Mouse (Mus musculus) MEL (cell line): ENCODE data around the gene Atxn10. TPM values are rescaled to one million over a fixed set of nuclear protein-coding genes. Genes with fewer than 3 reads are reported as not detected.

Experiments used
- DNase-seq: peaks from one replicate; pipeline ENCODE4 v3.0.0; 2011; ENCODE audit warnings: low read depth, low spot score
- H3K27ac ChIP-seq: 2 replicates; pipeline ENCODE4 v1.5.1; 2012; ENCODE audit warnings: low read depth, mild to moderate bottlenecking, control low read depth, low read length, moderate library complexity; ENCODE audit not compliant: control insufficient read depth
- H3K27me3 ChIP-seq, 2 experiments: fragments of 150-350 bp in 1 of 2; sonication (generic) in 1 of 2; 2 replicates each; pipeline ENCODE4 v1.6.1; 2012; ENCODE audit warnings: low read length in 2 of 2, mild to moderate bottlenecking in 2 of 2, improper control_type of control experiment in 1 of 2, moderate library complexity in 1 of 2; ENCODE audit not compliant: insufficient read depth in 2 of 2, control insufficient read depth in 1 of 2
- H3K36me3 ChIP-seq, 2 experiments: 2 replicates each; pipeline ENCODE4 v1.6.1; 2012 to 2014; ENCODE audit warnings: low read length in 2 of 2, improper control_type of control experiment in 1 of 2, inconsistent platforms in 1 of 2, mild to moderate bottlenecking in 1 of 2; ENCODE audit not compliant: insufficient read depth in 2 of 2, control insufficient read depth in 1 of 2
- H3K4me1 ChIP-seq, 2 experiments: fragments of 150-350 bp in 1 of 2; sonication (generic) in 1 of 2; 2 replicates each; pipeline ENCODE4 v1.6.1; 2012; ENCODE audit warnings: low read length in 2 of 2, improper control_type of control experiment in 1 of 2, mild to moderate bottlenecking in 1 of 2; ENCODE audit not compliant: insufficient read depth in 2 of 2, control insufficient read depth in 1 of 2
- H3K4me3 ChIP-seq, 2 experiments: fragments of 150-350 bp in 1 of 2; sonication (generic) in 1 of 2; 2 replicates each; pipeline ENCODE4 v1.5.1; 2012; ENCODE audit warnings: low read depth in 2 of 2, low read length in 2 of 2, mild to moderate bottlenecking in 2 of 2, moderate library complexity in 2 of 2, control low read depth in 1 of 2, improper control_type of control experiment in 1 of 2; ENCODE audit not compliant: control insufficient read depth in 1 of 2, insufficient read depth in 1 of 2
- H3K79me2 ChIP-seq: 2 replicates; pipeline ENCODE4 v1.6.1; 2012; ENCODE audit warnings: mild to moderate bottlenecking, low read length, moderate library complexity; ENCODE audit not compliant: control insufficient read depth, poor library complexity, insufficient read depth
- H3K9ac ChIP-seq: 2 replicates; pipeline ENCODE4 v1.6.1; 2012; ENCODE audit warnings: low read depth, mild to moderate bottlenecking, control low read depth, low read length, moderate library complexity; ENCODE audit not compliant: control insufficient read depth, poor library complexity, severe bottlenecking
- H3K9me3 ChIP-seq: fragments of 150-350 bp; sonication (generic); replicated peaks from 2 replicates; pipeline ENCODE4 v1.6.1; 2012; ENCODE audit warnings: mild to moderate bottlenecking, low read length, improper control_type of control experiment, moderate library complexity; ENCODE audit not compliant: insufficient read depth
- CHD1 ChIP-seq: IDR thresholded peaks from 2 replicates; pipeline ENCODE4 v1.6.1; 2012; ENCODE audit warnings: low read depth, mild to moderate bottlenecking, inconsistent platforms, low read length, improper control_type of control experiment
- E2F4 ChIP-seq: IDR thresholded peaks from 2 replicates; pipeline ENCODE4 v1.6.1; 2011; ENCODE audit warnings: low read depth, low read length, improper control_type of control experiment, borderline replicate concordance
- EP300 ChIP-seq, 2 experiments: IDR thresholded peaks; 2 replicates each; pipeline ENCODE4 v1.6.1; 2011; ENCODE audit warnings: improper control_type of control experiment in 2 of 2, low read length in 2 of 2, low read depth in 1 of 2, mild to moderate bottlenecking in 1 of 2
- ETS1 ChIP-seq: IDR thresholded peaks from 2 replicates; pipeline ENCODE4 v1.6.1; 2012; ENCODE audit warnings: low read depth, mild to moderate bottlenecking, inconsistent platforms, low read length, improper control_type of control experiment, moderate library complexity
- GABPA ChIP-seq: IDR thresholded peaks from 2 replicates; pipeline ENCODE4 v1.6.1; 2012; ENCODE audit warnings: low read depth, mild to moderate bottlenecking, inconsistent platforms, low read length, improper control_type of control experiment, moderate library complexity
- JUND ChIP-seq: IDR thresholded peaks from 2 replicates; pipeline ENCODE4 v1.6.1; 2011; ENCODE audit warnings: low read depth, mild to moderate bottlenecking, improper control_type of control experiment, low read length
- KAT2A ChIP-seq: conservative IDR thresholded peaks from 2 replicates; pipeline ENCODE4 v1.6.1; 2012; ENCODE audit warnings: low read depth, low read length, improper control_type of control experiment, inconsistent platforms
- MAFK ChIP-seq: IDR thresholded peaks from 2 replicates; pipeline ENCODE4 v1.6.1; 2011; ENCODE audit warnings: low read depth, mild to moderate bottlenecking, low read length, improper control_type of control experiment, borderline replicate concordance
- MAX ChIP-seq: IDR thresholded peaks from 2 replicates; pipeline ENCODE4 v1.6.1; 2011; ENCODE audit warnings: low read length, improper control_type of control experiment
- MXI1 ChIP-seq: IDR thresholded peaks from 2 replicates; pipeline ENCODE4 v1.6.1; 2011; ENCODE audit warnings: mild to moderate bottlenecking, low read depth, low read length, improper control_type of control experiment
- MYB ChIP-seq: IDR thresholded peaks from 2 replicates; pipeline ENCODE4 v1.6.1; 2011; ENCODE audit warnings: mild to moderate bottlenecking, low read depth, low read length, improper control_type of control experiment
- NELFE ChIP-seq: IDR thresholded peaks from 2 replicates; pipeline ENCODE4 v1.6.1; 2011; ENCODE audit warnings: low read depth, low read length, improper control_type of control experiment
- NRF1 ChIP-seq: IDR thresholded peaks from 2 replicates; pipeline ENCODE4 v1.6.1; 2014; ENCODE audit warnings: low read depth, mild to moderate bottlenecking, inconsistent platforms, low read length, improper control_type of control experiment, moderate library complexity; ENCODE audit not compliant: poor library complexity, insufficient read depth, severe bottlenecking
- POLR2A ChIP-seq, 2 experiments: IDR thresholded peaks; 2 replicates each; pipeline ENCODE4 v1.6.1; 2011 to 2012; ENCODE audit warnings: low read length in 2 of 2, mild to moderate bottlenecking in 2 of 2, control low read depth in 1 of 2, improper control_type of control experiment in 1 of 2, low read depth in 1 of 2, moderate library complexity in 1 of 2; ENCODE audit not compliant: control insufficient read depth in 1 of 2, insufficient read depth in 1 of 2, poor library complexity in 1 of 2
- POLR2AphosphoS2 ChIP-seq: IDR thresholded peaks from 2 replicates; pipeline ENCODE4 v1.6.1; 2011; ENCODE audit warnings: low read length, improper control_type of control experiment
- POLR2AphosphoS5 ChIP-seq: IDR thresholded peaks from 2 replicates; pipeline ENCODE4 v1.6.1; 2012; ENCODE audit warnings: low read depth, borderline replicate concordance, mild to moderate bottlenecking, inconsistent platforms, low read length, moderate library complexity, mixed read lengths
- RAD21 ChIP-seq: IDR thresholded peaks from 2 replicates; pipeline ENCODE4 v1.6.1; 2011; ENCODE audit warnings: mild to moderate bottlenecking, low read depth, low read length, improper control_type of control experiment
- SIN3A ChIP-seq: IDR thresholded peaks from 2 replicates; pipeline ENCODE4 v1.6.1; 2012; ENCODE audit warnings: low read length, improper control_type of control experiment, inconsistent platforms
- TAL1 ChIP-seq: IDR thresholded peaks from 2 replicates; pipeline ENCODE4 v1.6.1; 2012; ENCODE audit warnings: mild to moderate bottlenecking, inconsistent platforms, low read length, moderate library complexity, mixed read lengths
- TBP ChIP-seq: IDR thresholded peaks from 2 replicates; pipeline ENCODE4 v1.8.0; 2011; ENCODE audit warnings: low read depth, low read length, improper control_type of control experiment
- USF1 ChIP-seq: IDR thresholded peaks from 2 replicates; pipeline ENCODE4 v1.6.1; 2014; ENCODE audit warnings: low read depth, mild to moderate bottlenecking, inconsistent platforms, low read length, improper control_type of control experiment, moderate library complexity
- USF2 ChIP-seq, 2 experiments: IDR thresholded peaks; 2 replicates each; pipeline ENCODE4 v1.6.1; 2011 to 2012; ENCODE audit warnings: improper control_type of control experiment in 2 of 2, low read length in 2 of 2, borderline replicate concordance in 1 of 2, inconsistent platforms in 1 of 2, low read depth in 1 of 2, mild to moderate bottlenecking in 1 of 2; ENCODE audit not compliant: insufficient read depth in 1 of 2
- ZKSCAN1 ChIP-seq: IDR thresholded peaks from 2 replicates; pipeline ENCODE4 v1.6.1; 2012; ENCODE audit warnings: low read depth, mild to moderate bottlenecking, inconsistent platforms, low read length, improper control_type of control experiment, moderate library complexity
- ZNF384 ChIP-seq: IDR thresholded peaks from 2 replicates; pipeline ENCODE4 v1.6.1; 2012; ENCODE audit warnings: low read depth, mild to moderate bottlenecking, inconsistent platforms, low read length, improper control_type of control experiment
- polyA plus RNA-seq, 2 experiments: library from polyadenylated mRNA; stranded (reverse) in 1 of 2; unstranded in 1 of 2; fragments of >175 nt in 1 of 2; fragments of >200 nt in 1 of 2; gene quantifications; 2 replicates each; pipeline versions ENCODE4 v1.2.1 to v1.2.4; 2012; ENCODE audit warnings: low replicate concordance in 2 of 2, low read depth in 1 of 2; ENCODE audit not compliant: insufficient read length in 2 of 2, insufficient read depth in 1 of 2, missing spikeins in 1 of 2
- total RNA-seq: library from RNA; depleted of rRNA; stranded (reverse); fragments of 300-350 nt; gene quantifications from 2 replicates; pipeline ENCODE4 v1.2.3, GENCODE M21; 2012

Gene Atxn10
- total and polyA plus RNA-seq, 3 experiments: 24.5 to 75.6 (median 45.0) TPM

DNA sequence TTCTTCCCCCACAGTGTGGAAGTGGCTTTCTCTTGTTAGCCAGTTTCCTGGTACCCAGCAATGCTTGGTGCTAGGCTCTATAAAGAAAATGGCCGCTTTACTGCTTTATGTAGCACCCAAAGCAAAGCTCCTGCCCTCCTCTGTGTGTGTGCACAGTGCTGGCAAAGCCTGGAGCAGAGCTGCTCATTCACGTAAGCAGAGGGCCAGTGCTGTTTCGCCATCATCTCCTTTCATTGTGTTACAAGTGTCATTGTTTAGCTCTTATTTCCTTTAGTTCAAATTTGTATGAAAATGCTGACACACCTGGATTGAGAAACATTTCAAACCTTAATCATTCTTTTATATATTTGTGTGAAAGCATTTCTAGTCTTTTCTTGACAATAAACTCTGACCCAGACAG, 69.5 kb downstream of the Atxn10 start:
- no peaks in the 10 kb centered on the region for H3K79me2 ChIP-seq
- no peaks in the 10 kb centered on the region for H3K4me1 ChIP-seq
- H3K9me3 ChIP-seq: no peaks in the 10 kb centered on the region
- no peak overlapping the region for H3K9ac ChIP-seq
- H3K4me3 ChIP-seq: no peak overlapping the region
- no peak for DNase-seq
- H3K27me3 ChIP-seq: no peaks in the 10 kb centered on the region
- no peak overlapping the region for H3K27ac ChIP-seq
- TF ChIP-seq MAX (no peak), TBP (no peak), RAD21 (no peak), MYB (no peak), POLR2AphosphoS2 (no peak), POLR2A (IDR thresholded peaks at IDR 0.05; ENCODE audit: control insufficient read depth in 1 of 2, insufficient read depth in 1 of 2, low read depth in 1 of 2, low read length in 2 of 2, poor library complexity in 1 of 2) (no peak), E2F4 (no peak), NRF1 (no peak), NELFE (no peak), USF2 (IDR thresholded peaks at IDR 0.05; ENCODE audit: borderline replicate concordance in 1 of 2, insufficient read depth in 1 of 2, low read depth in 1 of 2, low read length in 2 of 2) (no peak), MXI1 (no peak), CHD1 (no peak), ZNF384 (no peak), ETS1 (no peak), EP300 (IDR thresholded peaks at IDR 0.05; ENCODE audit: low read depth in 1 of 2, low read length in 2 of 2) (no peak), JUND (no peak), ZKSCAN1 (no peak), TAL1 (no peak), KAT2A (no peak), USF1 (no peak)
- H3K36me3 ChIP-seq: no peaks in the 10 kb centered on the region

DNA sequence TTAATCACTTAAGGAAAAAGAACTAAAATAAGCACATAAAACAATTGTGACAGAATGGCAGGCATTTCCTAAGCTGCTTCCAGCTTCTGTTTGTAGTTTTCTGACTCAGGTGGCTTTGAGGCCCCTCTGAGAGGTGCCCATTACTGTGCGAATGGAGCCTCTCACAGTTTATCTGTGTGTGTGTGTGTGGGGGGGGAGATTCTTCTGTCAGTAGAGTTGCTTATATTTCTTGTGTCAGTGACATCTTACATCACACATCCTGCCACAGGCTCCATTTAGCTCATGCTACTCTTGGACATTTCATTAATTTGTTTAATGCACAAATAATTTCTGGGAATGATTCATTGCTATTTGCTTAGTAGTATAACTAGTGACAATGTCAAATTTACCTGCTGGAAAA, 70.8 kb downstream of the Atxn10 start:
- no peak for TF ChIP-seq EP300 (IDR thresholded peaks at IDR 0.05; ENCODE audit: low read depth in 1 of 2, low read length in 2 of 2)
- no peak for TF ChIP-seq MXI1
- no peak for TF ChIP-seq NRF1
- TF ChIP-seq TBP: no peak
- no peak for TF ChIP-seq GABPA
- no peak for TF ChIP-seq ZKSCAN1
- no peak for TF ChIP-seq E2F4
- TF ChIP-seq MYB: no peak
- no peak for TF ChIP-seq MAFK
- TF ChIP-seq POLR2AphosphoS5: no peak
- TF ChIP-seq SIN3A: no peak
- Histone ChIP-seq H3K9ac (no peak overlapping the region), H3K27me3 (no peaks in the 10 kb centered on the region), H3K9me3 (no peaks in the 10 kb centered on the region), H3K4me1 (no peaks in the 10 kb centered on the region), H3K36me3 (no peaks in the 10 kb centered on the region), H3K27ac (no peak overlapping the region), H3K4me3 (no peak overlapping the region), H3K79me2 (no peaks in the 10 kb centered on the region)
- DNase-seq: no peak
